Mouse (Mus musculus): ENCODE data around the gene Extl1. TPM values are rescaled to one million over a fixed set of nuclear protein-coding genes. Genes with fewer than 3 reads are reported as not detected.
A peak's percentile ranks its signal among the peaks of the same experiment; 100 is the strongest.
"Not testable (repeated sequence)": the region's sequence is repeated elsewhere in the genome, so short reads cannot be mapped to it uniquely, and the experiment has no call there.

The Extl1 gene
- polyA plus RNA-seq (2012; rRNA removed): 49.2 and 52.7 TPM in 2 replicates

GRCm38 (mm10) chr4:134383750-134384149 lies at the start of gene Extl1:
Gene Extl1 (minus strand): TSS chr4:134383850.
- H3K4me3 ChIP-seq (ENCODE audit: insufficient read depth, low read length); H3K27ac ChIP-seq (ENCODE audit: insufficient read depth, low read length); H3K4me1 ChIP-seq (ENCODE audit: control insufficient read depth, insufficient read depth, low read length): not testable (repeated sequence)

GRCm38 (mm10) chr4:134432686-134433360 lies 49.2 kb upstream of the Extl1 start:
- Histone ChIP-seq H3K4me1 (ENCODE audit: control insufficient read depth, insufficient read depth, low read length) (peaks cover 11% of the 10 kb centered on the region), H3K4me3 (ENCODE audit: insufficient read depth, low read length) (no peak overlapping the region), H3K27ac (ENCODE audit: insufficient read depth, low read length) (peak overlapping the region; percentile 0; the same call in 1 of the 2 replicates)
- TF ChIP-seq CTCF (IDR thresholded peaks at IDR 0.05; ENCODE audit: extremely low read depth, insufficient read depth, low read length) (no peak), POLR2A (IDR thresholded peaks at IDR 0.05; ENCODE audit: extremely low read depth, insufficient read depth, low read length) (no peak)

GRCm38 (mm10) chr4:134430381-134431004 lies 46.8 kb upstream of the Extl1 start:
- TF ChIP-seq POLR2A (IDR thresholded peaks at IDR 0.05; ENCODE audit: extremely low read depth, insufficient read depth, low read length) (peak; percentile 41; the same call in 1 of the 2 replicates), CTCF (IDR thresholded peaks at IDR 0.05; ENCODE audit: extremely low read depth, insufficient read depth, low read length) (no peak)
- Histone ChIP-seq H3K4me1 (ENCODE audit: control insufficient read depth, insufficient read depth, low read length) (peaks cover 11% of the 10 kb centered on the region), H3K4me3 (ENCODE audit: insufficient read depth, low read length) (no peak overlapping the region), H3K27ac (ENCODE audit: insufficient read depth, low read length) (peak overlapping the region; percentile 78)

GRCm38 (mm10) chr4:134425088-134425487 lies 41.4 kb upstream of the Extl1 start:
- Histone ChIP-seq H3K4me3 (ENCODE audit: insufficient read depth, low read length) (no peak overlapping the region), H3K4me1 (ENCODE audit: control insufficient read depth, insufficient read depth, low read length) (peaks cover 7% of the 10 kb centered on the region), H3K27ac (ENCODE audit: insufficient read depth, low read length) (no peak overlapping the region)
- TF ChIP-seq POLR2A (IDR thresholded peaks at IDR 0.05; ENCODE audit: extremely low read depth, insufficient read depth, low read length) (no peak), CTCF (IDR thresholded peaks at IDR 0.05; ENCODE audit: extremely low read depth, insufficient read depth, low read length) (no peak)

- TF ChIP-seq CTCF (IDR thresholded peaks at IDR 0.05; ENCODE audit: extremely low read depth, insufficient read depth, low read length): no peak
- no peak for TF ChIP-seq POLR2A (IDR thresholded peaks at IDR 0.05; ENCODE audit: extremely low read depth, insufficient read depth, low read length)
Measured at GRCm38 (mm10) chr4:134423949-134424348, 40.3 kb upstream of the Extl1 start.

GRCm38 (mm10) chr4:134421971-134422370 lies 38.3 kb upstream of the Extl1 start:
- TF ChIP-seq POLR2A (IDR thresholded peaks at IDR 0.05; ENCODE audit: extremely low read depth, insufficient read depth, low read length) (no peak), CTCF (IDR thresholded peaks at IDR 0.05; ENCODE audit: extremely low read depth, insufficient read depth, low read length) (no peak)
- Histone ChIP-seq H3K4me3 (ENCODE audit: insufficient read depth, low read length) (no peak overlapping the region), H3K4me1 (ENCODE audit: control insufficient read depth, insufficient read depth, low read length) (peaks cover 8% of the 10 kb centered on the region; the same call in 1 of the 2 replicates), H3K27ac (ENCODE audit: insufficient read depth, low read length) (no peak overlapping the region)

More at GRCm38 (mm10) chr4:134423949-134424348, 40.3 kb upstream of the Extl1 start:
- H3K4me1 ChIP-seq (ENCODE audit: control insufficient read depth, insufficient read depth, low read length): peaks cover 5% of the 10 kb centered on the region; the same call in 1 of the 2 replicates
- H3K27ac ChIP-seq (ENCODE audit: insufficient read depth, low read length): no peak overlapping the region
- H3K4me3 ChIP-seq (ENCODE audit: insufficient read depth, low read length): no peak overlapping the region

GRCm38 (mm10) chr4:134417111-134417510 lies 33.5 kb upstream of the Extl1 start:
- Histone ChIP-seq H3K27ac (ENCODE audit: insufficient read depth, low read length) (peak overlapping the region; percentile 85), H3K4me3 (ENCODE audit: insufficient read depth, low read length) (no peak overlapping the region), H3K4me1 (ENCODE audit: control insufficient read depth, insufficient read depth, low read length) (peaks cover 8% of the 10 kb centered on the region; the same call in 1 of the 2 replicates)
- TF ChIP-seq POLR2A (IDR thresholded peaks at IDR 0.05; ENCODE audit: extremely low read depth, insufficient read depth, low read length) (no peak), CTCF (IDR thresholded peaks at IDR 0.05; ENCODE audit: extremely low read depth, insufficient read depth, low read length) (no peak)

- H3K27ac ChIP-seq (ENCODE audit: insufficient read depth, low read length): peak overlapping the region; percentile 85
- no peak for TF ChIP-seq CTCF (IDR thresholded peaks at IDR 0.05; ENCODE audit: extremely low read depth, insufficient read depth, low read length)
- peak; percentile 58 for TF ChIP-seq POLR2A (IDR thresholded peaks at IDR 0.05; ENCODE audit: extremely low read depth, insufficient read depth, low read length)
- peaks cover 8% of the 10 kb centered on the region; the same call in 1 of the 2 replicates for H3K4me1 ChIP-seq (ENCODE audit: control insufficient read depth, insufficient read depth, low read length)
- no peak overlapping the region for H3K4me3 ChIP-seq (ENCODE audit: insufficient read depth, low read length)
Measured at GRCm38 (mm10) chr4:134416602-134417001, 33.0 kb upstream of the Extl1 start.

GRCm38 (mm10) chr4:134416177-134416576 lies 32.5 kb upstream of the Extl1 start:
- Histone ChIP-seq H3K4me3 (ENCODE audit: insufficient read depth, low read length) (no peak overlapping the region), H3K4me1 (ENCODE audit: control insufficient read depth, insufficient read depth, low read length) (peaks cover 8% of the 10 kb centered on the region; the same call in 1 of the 2 replicates), H3K27ac (ENCODE audit: insufficient read depth, low read length) (peak overlapping the region; percentile 85)
- TF ChIP-seq CTCF (IDR thresholded peaks at IDR 0.05; ENCODE audit: extremely low read depth, insufficient read depth, low read length) (no peak), POLR2A (IDR thresholded peaks at IDR 0.05; ENCODE audit: extremely low read depth, insufficient read depth, low read length) (no peak)

GRCm38 (mm10) chr4:134409286-134409685 lies 25.6 kb upstream of the Extl1 start:
- H3K4me3 ChIP-seq (ENCODE audit: insufficient read depth, low read length): no peak overlapping the region
- H3K4me1 ChIP-seq (ENCODE audit: control insufficient read depth, insufficient read depth, low read length): peaks cover 4% of the 10 kb centered on the region
- no peak for TF ChIP-seq POLR2A (IDR thresholded peaks at IDR 0.05; ENCODE audit: extremely low read depth, insufficient read depth, low read length)
- TF ChIP-seq CTCF (IDR thresholded peaks at IDR 0.05; ENCODE audit: extremely low read depth, insufficient read depth, low read length): peak; percentile 29
- no peak overlapping the region for H3K27ac ChIP-seq (ENCODE audit: insufficient read depth, low read length)
